Mouse (Mus musculus): ENCODE data around the gene Nup50.

The Nup50 gene

GRCm38 (mm10) chr15:84987874-84988825 lies 64.9 kb downstream of the Nup50 start, which contains the start of gene 5031439G07Rik:
TSS of gene 5031439G07Rik (minus strand) at chr15:84988551.
- peak; percentile 86 to 88 for DNase-seq (ENCODE audit: low spot score in 2 of 2)

GRCm38 (mm10) chr15:84989098-84989497 lies 65.9 kb downstream of the Nup50 start:
- DNase-seq (ENCODE audit: low spot score in 2 of 2) = no peak

GRCm38 (mm10) chr15:84989771-84990170 lies 66.6 kb downstream of the Nup50 start:
- no peak for DNase-seq (ENCODE audit: low spot score in 2 of 2)

Measured in right cerebral cortex, postnatal 36 days (tissue).